Mouse (Mus musculus): ENCODE measurements at regions not wholly inside any gene's neighbourhood (a gene's known extent, or its start where the extent isn't known, plus 50 kb on each side); places are given as distances from the start of the nearest gene placed in this dataset.

GRCm38 (mm10) chr12:62881202-62881601 lies 1358.3 kb downstream of the Lrfn5 start:
- Histone ChIP-seq H3K4me3 (no peak overlapping the region), H3K27ac (no peak overlapping the region)
- DNase-seq: no peak
- intact Hi-C loops (cut with DNase I): no loop called here
- no peak for TF ChIP-seq CTCF (IDR thresholded peaks at IDR 0.05)

- intact Hi-C loops (cut with DNase I): no loop called here
Observed at GRCm38 (mm10) chr12:62892851-62893632, 1370.1 kb downstream of the Lrfn5 start.

More at GRCm38 (mm10) chr12:62892851-62893632, 1370.1 kb downstream of the Lrfn5 start:
- peak; percentile 28 for DNase-seq
- peak; percentile 46 for TF ChIP-seq CTCF (IDR thresholded peaks at IDR 0.05)
- no peak overlapping the region for H3K27ac ChIP-seq
- no peak overlapping the region for H3K4me3 ChIP-seq

Measured in gastrocnemius, adult 2 months (tissue).